Mouse (Mus musculus) spleen, adult 2 months (tissue): Measurements from ENCODE around the gene Nab1.

Source experiments
- CTCF ChIP-seq: fragments of 200-500 bp; IDR thresholded peaks from 2 replicates; pipeline ENCODE4 v1.5.1; 2011; ENCODE audit warnings: mild to moderate bottlenecking, inconsistent platforms; ENCODE audit not compliant: insufficient read depth, insufficient read length, insufficient replicate concordance; ENCODE audit errors: extremely low read depth
- POLR2A ChIP-seq: fragments of 200-500 bp; IDR thresholded peaks from 2 replicates; pipeline ENCODE4 v1.6.1; 2011; ENCODE audit warnings: low read depth, low read length, inconsistent platforms

DNA sequence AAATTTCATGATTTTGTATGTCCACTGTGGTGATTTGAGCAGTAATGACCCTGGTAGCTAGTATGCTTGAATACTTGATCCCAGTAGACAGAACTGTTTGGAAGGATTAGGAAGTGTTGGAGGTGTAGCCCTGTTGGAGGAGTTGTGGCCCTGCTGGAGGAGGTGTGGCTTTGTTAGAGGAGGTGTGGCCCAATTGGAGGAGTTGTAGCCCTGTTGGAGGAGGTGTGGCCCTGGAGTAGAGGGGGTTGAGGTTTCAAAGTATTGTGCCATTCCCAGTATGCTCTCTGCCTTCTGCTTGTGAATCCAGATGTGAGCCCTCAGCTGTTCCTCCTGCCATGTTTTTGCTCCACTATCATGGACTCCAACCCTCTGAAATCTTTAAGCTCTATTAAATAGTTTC lies 29.5 kb upstream of the Nab1 start:
- TF ChIP-seq CTCF (no peak), POLR2A (no peak)
